Mouse (Mus musculus): ENCODE results near the gene Socs2.

Socs2 gene

GRCm38 (mm10) chr10:95420284-95420683 lies 3.3 kb upstream of the Socs2 start:
- DNase-seq (ENCODE audit: low spot score), result no peak

- DNase-seq (ENCODE audit: low spot score), result no peak
These were observed 2.7 kb upstream of the Socs2 start for GRCm38 (mm10) chr10:95419726-95420125.

GRCm38 (mm10) chr10:95418631-95419030 lies 1.7 kb upstream of the Socs2 start:
- DNase-seq (ENCODE audit: low spot score), result no peak

- peak; percentile 33 for DNase-seq (ENCODE audit: low spot score)
These were observed 686 bp upstream of the Socs2 start for GRCm38 (mm10) chr10:95417496-95418236.

GRCm38 (mm10) chr10:95416361-95416684 lies 657 bp downstream of the Socs2 start:
- no peak for DNase-seq (ENCODE audit: low spot score)

GRCm38 (mm10) chr10:95415533-95416360 lies 1.2 kb downstream of the Socs2 start:
- DNase-seq (ENCODE audit: low spot score), result peak; percentile 34

GRCm38 (mm10) chr10:95415159-95415532 lies 1.8 kb downstream of the Socs2 start:
- no peak for DNase-seq (ENCODE audit: low spot score)

GRCm38 (mm10) chr10:95414316-95415158 lies 2.4 kb downstream of the Socs2 start:
- peak; percentile 44 for DNase-seq (ENCODE audit: low spot score)

GRCm38 (mm10) chr10:95411139-95411538 lies 5.8 kb downstream of the Socs2 start:
- DNase-seq (ENCODE audit: low spot score), result no peak

- no peak for DNase-seq (ENCODE audit: low spot score)
These were observed 6.3 kb downstream of the Socs2 start for GRCm38 (mm10) chr10:95410709-95411108.

GRCm38 (mm10) chr10:95410209-95410608 lies 6.8 kb downstream of the Socs2 start:
- no peak for DNase-seq (ENCODE audit: low spot score)

GRCm38 (mm10) chr10:95409149-95409548 lies 7.8 kb downstream of the Socs2 start:
- no peak for DNase-seq (ENCODE audit: low spot score)

- no peak for DNase-seq (ENCODE audit: low spot score)
These were observed 8.5 kb downstream of the Socs2 start for GRCm38 (mm10) chr10:95408487-95408886.

- DNase-seq (ENCODE audit: low spot score), result no peak
These were observed 9.3 kb downstream of the Socs2 start for GRCm38 (mm10) chr10:95407541-95408160.

GRCm38 (mm10) chr10:95404774-95405173 lies 12.2 kb downstream of the Socs2 start:
- peak; percentile 71 for DNase-seq (ENCODE audit: low spot score)

GRCm38 (mm10) chr10:95399689-95400354 lies 17.2 kb downstream of the Socs2 start:
- DNase-seq (ENCODE audit: low spot score), result no peak

- no peak for DNase-seq (ENCODE audit: low spot score)
These were observed 18.5 kb downstream of the Socs2 start for GRCm38 (mm10) chr10:95398489-95398888.

GRCm38 (mm10) chr10:95397191-95397835 lies 19.7 kb downstream of the Socs2 start:
- DNase-seq (ENCODE audit: low spot score), result no peak

GRCm38 (mm10) chr10:95396356-95396755 lies 20.6 kb downstream of the Socs2 start:
- DNase-seq (ENCODE audit: low spot score), result no peak

- no peak for DNase-seq (ENCODE audit: low spot score)
These were observed 21.9 kb downstream of the Socs2 start for GRCm38 (mm10) chr10:95394819-95395812.

All from testis, postnatal 14 days (tissue).